In genomic region chr12:99347512-99347911, GRCm38 (mm10) we compare ENCODE assay signal across 18 mouse cellular contexts.
DNase-seq lines count a peak whose midpoint lies in the region; TF ChIP-seq lines count a peak whose summit lies in the region.
"Had no signal": no experiment of that assay in that cellular context is flagged by ENCODE, and none has a peak within 500 bp of the region (broad histone marks: within the 10 kb centered on the region; RNA-seq: fewer than 3 reads in every experiment).

No protein-coding gene starts in this region.

- intact Hi-C loops in heart, postnatal 10 days (cut with DNase I): no loop called here

- H3K27me3 ChIP-seq in liver, adult 2 months (ENCODE audit: control insufficient read depth, insufficient read depth, low read length): no peaks in the 10 kb centered on the region
- no peaks in the 10 kb centered on the region for H3K27me3 ChIP-seq in small intestine, adult 2 months (ENCODE audit: control insufficient read depth, insufficient read depth, low read length)
- H3K27me3 ChIP-seq: hindbrain, embryonic 15.5 days; stomach, embryonic 15.5 days had no signal

- 29% methylated on average over 3 of the region's 3 CpGs for WGBS in liver, adult 2 months
- 20% methylated on average over 3 of the region's 3 CpGs for WGBS in small intestine, adult 2 months

- DNase-seq in heart, adult 11 months: peak; percentile 80
- no peak for DNase-seq in heart, postnatal 10 days
- DNase-seq in liver, adult 2 months (ENCODE audit: extremely low read depth, low read depth, low spot score): peak; percentile 93
- no peak for DNase-seq in liver
- no peak for DNase-seq in cerebellum, postnatal 4 days (ENCODE audit: low spot score in 2 of 2)
- DNase-seq: adrenal gland, postnatal 10 days; B cell, adult 2 months; cerebellum, adult 11 months; cerebellum, postnatal 14 days; embryo, embryonic 11 days; gastrocnemius, postnatal 25 days; heart, postnatal 36 days; right cerebral cortex, postnatal 14 days; thymus, adult 2 months had no signal

- TF ChIP-seq CTCF in liver, adult 2 months (IDR thresholded peaks at IDR 0.05; ENCODE audit: low read depth, low read length): no peak
- no peak for TF ChIP-seq CTCF in small intestine, adult 2 months (IDR thresholded peaks at IDR 0.05; ENCODE audit: extremely low read depth, insufficient read length, insufficient replicate concordance, low read depth, low read length)

- H3K27ac ChIP-seq in liver, adult 2 months (replicated peaks; ENCODE audit: insufficient read depth, low read depth, low read length): peak overlapping the region; percentile 81
- H3K27ac ChIP-seq in brown adipose tissue, adult 24 weeks (replicated peaks; ENCODE audit: low read depth, low read length): peak overlapping the region; percentile 97
- H3K27ac ChIP-seq in small intestine, adult 2 months (ENCODE audit: insufficient read depth, low read depth, low read length): peak overlapping the region; percentile 77
- H3K27ac ChIP-seq: hindbrain, embryonic 15.5 days; stomach, embryonic 15.5 days had no signal

- H3K4me3 ChIP-seq in liver, adult 2 months (ENCODE audit: insufficient read depth, low read depth, low read length): no peak overlapping the region
- no peak overlapping the region for H3K4me3 ChIP-seq in brown adipose tissue, adult 24 weeks (ENCODE audit: insufficient read depth, low read depth, low read length)
- H3K4me3 ChIP-seq in small intestine, adult 2 months (ENCODE audit: low read depth, low read length): no peak overlapping the region
- H3K4me3 ChIP-seq: hindbrain, embryonic 15.5 days; stomach, embryonic 15.5 days had no signal

- H3K79me2 ChIP-seq in liver, adult 2 months (ENCODE audit: control insufficient read depth, insufficient read depth, low read length): peaks cover 47% of the 10 kb centered on the region

- peaks cover 54% of the 10 kb centered on the region for H3K4me1 ChIP-seq in liver, adult 2 months (ENCODE audit: control insufficient read depth, insufficient read depth, low read length)
- peaks cover 59% of the 10 kb centered on the region for H3K4me1 ChIP-seq in brown adipose tissue, adult 24 weeks (ENCODE audit: control insufficient read depth, insufficient read depth, insufficient read length, low read length)
- H3K4me1 ChIP-seq in small intestine, adult 2 months (ENCODE audit: control insufficient read depth, insufficient read depth, insufficient read length, low read length): peaks cover 49% of the 10 kb centered on the region

- TF ChIP-seq POLR2A in liver, adult 2 months (IDR thresholded peaks at IDR 0.05; ENCODE audit: extremely low read depth, insufficient read depth, low read length): no peak
- TF ChIP-seq POLR2A in small intestine, adult 2 months (IDR thresholded peaks at IDR 0.05; ENCODE audit: low read depth, low read length): no peak

- H3K9ac ChIP-seq in liver, adult 2 months (ENCODE audit: low read depth, low read length): no peak overlapping the region
- H3K9ac ChIP-seq: hindbrain, embryonic 15.5 days; stomach, embryonic 15.5 days had no signal

- no peaks in the 10 kb centered on the region for H3K36me3 ChIP-seq in liver, adult 2 months (ENCODE audit: control insufficient read depth, insufficient read depth, low read length)
- no peaks in the 10 kb centered on the region for H3K36me3 ChIP-seq in small intestine, adult 2 months (ENCODE audit: control insufficient read depth, insufficient read depth, low read length)
- H3K36me3 ChIP-seq: hindbrain, embryonic 15.5 days; stomach, embryonic 15.5 days had no signal

Comparison
In these comparisons a context has a peak if more than half of its experiments do, and no peak if none do; other contexts are left out.
1. DNase-seq: peak in heart, adult 11 months (single experiment) and liver, adult 2 months (single experiment); none in heart, postnatal 10 days (0 of 2), liver (single experiment) and cerebellum, postnatal 4 days (0 of 2).
2. Peak in every context shown above with its lines, with median percentiles within 50 percentile points of each other: H3K27ac ChIP-seq.